6 mouse cellular contexts compared by ENCODE assay signal in the genomic region with DNA sequence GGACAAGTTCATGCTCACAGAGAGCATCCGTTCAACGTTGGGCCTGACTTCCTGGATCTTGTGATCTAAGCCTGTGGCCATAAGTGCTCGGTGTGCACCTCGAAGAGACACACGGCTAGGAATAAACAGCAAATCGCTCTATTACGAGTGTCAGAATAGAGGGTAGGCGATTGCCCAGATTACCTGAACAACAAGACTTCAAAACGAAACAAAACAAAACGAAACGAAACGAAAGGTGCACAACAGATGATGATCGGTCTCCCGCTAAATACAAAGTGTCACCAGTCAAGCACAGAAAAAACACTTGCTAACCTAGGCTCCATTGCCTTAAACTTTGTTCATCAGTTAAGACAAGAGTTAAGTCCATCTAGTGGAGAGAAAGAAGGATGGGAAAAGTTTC.
DNase-seq lines count a peak whose midpoint lies in the region.

No protein-coding gene starts in this region.

- DNase-seq in cerebellum, adult 11-12 months = peak; percentile 25
- peak; percentile 28 for DNase-seq in cerebellum, adult 9-11 months
- DNase-seq in heart, adult 9 months (ENCODE audit: low spot score in 2 of 2) = peak; percentile 0 to 1
- peak; percentile 17 for DNase-seq in kidney, adult 9 months
- peak; percentile 0 for DNase-seq in lung, postnatal 10 days
- DNase-seq in thymus, postnatal 14 days = peak; percentile 1

Comparison
In these comparisons a context has a peak if more than half of its experiments do, and no peak if none do; other contexts are left out.
1. Peak in every context shown above with its lines: DNase-seq.